Mouse (Mus musculus) G1E (cell line): ENCODE measurements around the gene Rarres1. TPM values are rescaled to one million over a fixed set of nuclear protein-coding genes. Genes with fewer than 3 reads are reported as not detected.
A peak's percentile ranks its signal among the peaks of the same experiment; 100 is the strongest.

Source experiments
- ATAC-seq: 2 replicates; pipeline ENCODE4 v1.8.0; 2016; ENCODE audit warnings: mild to moderate bottlenecking; ENCODE audit not compliant: insufficient number of reproducible peaks, poor library complexity, low FRiP score, severe bottlenecking; ENCODE audit errors: extremely low read depth
- DNase-seq: peaks from one replicate; pipeline ENCODE4 v3.0.0; 2012; ENCODE audit warnings: low spot score
- H3K27me3 ChIP-seq: 2 replicates; pipeline ENCODE4 v1.6.1; 2012; ENCODE audit warnings: mild to moderate bottlenecking, low read length, inconsistent platforms; ENCODE audit not compliant: insufficient read depth
- H3K36me3 ChIP-seq: replicated peaks from 2 replicates; pipeline ENCODE3; 2012; ENCODE audit warnings: mild to moderate bottlenecking, inconsistent platforms
- H3K4me1 ChIP-seq: 2 replicates; pipeline ENCODE4 v1.6.1; 2012; ENCODE audit warnings: low read depth, low read length, inconsistent platforms, mixed read lengths; ENCODE audit not compliant: insufficient read depth
- H3K4me3 ChIP-seq: 2 replicates; pipeline ENCODE4 v1.5.1; 2012; ENCODE audit warnings: low read depth, mild to moderate bottlenecking, inconsistent platforms, low read length, moderate library complexity, mixed read lengths
- H3K9me3 ChIP-seq: replicated peaks from 2 replicates; pipeline ENCODE4 v1.6.1; 2012; ENCODE audit warnings: inconsistent platforms
- CTCF ChIP-seq: IDR thresholded peaks from 2 replicates; pipeline ENCODE4 v1.5.1; 2012; ENCODE audit warnings: low read depth, low read length, inconsistent platforms, mixed read lengths
- GATA1 ChIP-seq: IDR thresholded peaks from 2 replicates; pipeline ENCODE4 v1.6.1; 2012; ENCODE audit warnings: borderline replicate concordance, low read length, inconsistent platforms, mixed read lengths
- GATA2 ChIP-seq: IDR thresholded peaks from 2 replicates; pipeline ENCODE4 v1.6.1; 2012; ENCODE audit warnings: low read depth, low read length, inconsistent platforms, borderline replicate concordance
- POLR2AphosphoS5 ChIP-seq: IDR thresholded peaks from 2 replicates; pipeline ENCODE4 v1.6.1; 2012; ENCODE audit warnings: low read depth, low read length, inconsistent platforms; ENCODE audit not compliant: insufficient replicate concordance
- TAL1 ChIP-seq: conservative IDR thresholded peaks from 2 replicates; pipeline ENCODE4 v1.6.1; 2012; ENCODE audit warnings: low read depth, low read length, inconsistent platforms, mixed read lengths
- polyA plus RNA-seq: library from polyadenylated mRNA; stranded (reverse); fragments of >175 nt; gene quantifications from 2 replicates; pipeline ENCODE4 v1.2.3, GENCODE M21; 2012
- total RNA-seq, 2 experiments: library from RNA; stranded (forward) in 1 of 2; stranded (reverse) in 1 of 2; fragments of 200-1000 nt in 1 of 2; fragments of >200 nt in 1 of 2; fragmentation: Nextera tagmentation in 1 of 2; gene quantifications; 2 replicates each; pipeline ENCODE4 v1.2.3; 2014 to 2017

Rarres1 gene
- total and polyA plus RNA-seq, 3 experiments = 0.38 TPM; not detected in 2

DNA sequence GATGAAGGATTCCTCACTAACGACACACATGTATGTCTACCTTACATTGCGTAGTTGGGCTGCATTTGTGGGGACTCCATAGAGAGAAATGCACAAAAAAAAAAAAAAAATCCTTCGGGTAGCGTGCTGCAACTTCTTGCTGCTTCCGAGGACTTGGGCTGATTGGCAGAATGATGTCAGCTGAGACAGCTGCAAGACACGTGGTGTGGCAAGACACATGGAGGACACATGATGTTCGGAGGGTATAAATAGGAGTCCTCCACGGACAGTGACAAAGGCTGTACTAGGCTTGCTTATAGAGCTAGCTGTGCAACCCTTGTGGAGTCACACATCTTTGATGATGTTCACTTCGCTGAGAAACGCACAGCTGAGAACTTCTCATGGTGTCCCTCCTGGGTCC is 32.9 kb downstream of the Rarres1 start:
- no peak for DNase-seq
- TF ChIP-seq CTCF = no peak
- no peak for TF ChIP-seq POLR2AphosphoS5
- TF ChIP-seq TAL1 = no peak
- no peak for TF ChIP-seq GATA2
- no peak for TF ChIP-seq GATA1
- Histone ChIP-seq H3K27me3 (no peaks in the 10 kb centered on the region; the same call in 1 of the 2 replicates), H3K4me1 (no peaks in the 10 kb centered on the region), H3K4me3 (no peak overlapping the region), H3K9me3 (no peaks in the 10 kb centered on the region), H3K36me3 (peaks cover 39% of the 10 kb centered on the region)
- no peak for ATAC-seq

DNA sequence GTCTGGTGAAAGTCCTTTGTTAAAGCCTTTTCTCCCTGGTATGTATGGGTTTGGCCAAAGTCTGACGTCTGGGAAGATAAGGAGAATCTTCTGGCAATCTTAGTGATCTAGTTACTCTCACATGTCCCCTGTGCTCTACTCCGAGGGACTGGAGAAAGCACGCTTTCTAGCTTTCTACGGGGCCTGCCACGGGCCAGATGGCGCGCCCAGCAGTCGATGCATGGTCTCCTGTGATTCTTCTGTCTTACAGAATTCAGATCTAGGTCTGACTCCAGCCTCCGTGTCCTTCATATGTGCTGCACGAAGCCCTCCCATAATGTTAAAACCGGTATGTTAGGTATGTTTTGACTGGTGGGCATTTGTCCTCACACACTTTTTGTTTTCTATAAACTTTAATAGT is 35.5 kb downstream of the Rarres1 start:
- H3K9me3 ChIP-seq = no peaks in the 10 kb centered on the region
- no peak for ATAC-seq
- H3K27me3 ChIP-seq = no peaks in the 10 kb centered on the region
- TF ChIP-seq POLR2AphosphoS5 = no peak
- no peak for TF ChIP-seq GATA2
- no peak for TF ChIP-seq CTCF
- no peak for TF ChIP-seq TAL1
- TF ChIP-seq GATA1 = no peak
- no peak overlapping the region for H3K4me3 ChIP-seq
- H3K4me1 ChIP-seq = no peaks in the 10 kb centered on the region
- DNase-seq = no peak
- H3K36me3 ChIP-seq = peaks cover 64% of the 10 kb centered on the region

DNA sequence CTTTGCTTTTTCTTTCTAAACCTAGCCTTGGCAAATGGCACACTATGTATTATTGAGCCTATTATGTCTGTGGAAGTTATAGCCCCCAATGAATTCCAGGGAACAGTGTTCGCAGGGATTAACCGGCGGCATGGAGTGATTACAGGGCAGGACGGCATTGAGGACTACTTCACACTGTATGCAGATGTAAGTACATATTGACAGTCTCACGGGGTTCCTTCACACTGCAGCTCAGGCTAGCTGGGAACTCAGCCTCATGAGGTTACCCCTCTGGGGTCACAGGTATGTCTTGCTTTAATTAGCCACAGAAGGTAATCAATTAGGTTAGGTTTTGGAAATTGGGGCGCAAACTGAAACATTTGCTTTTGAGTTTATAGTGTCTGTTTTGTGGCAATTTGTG is 41.9 kb downstream of the Rarres1 start:
- peaks cover 84% of the 10 kb centered on the region for H3K36me3 ChIP-seq
- H3K27me3 ChIP-seq = no peaks in the 10 kb centered on the region
- no peak for TF ChIP-seq CTCF
- TF ChIP-seq GATA2 = no peak
- TF ChIP-seq TAL1 = no peak
- TF ChIP-seq GATA1 = no peak
- no peak for TF ChIP-seq POLR2AphosphoS5
- peaks cover 4% of the 10 kb centered on the region; the same call in 1 of the 2 replicates for H3K4me1 ChIP-seq
- no peak overlapping the region for H3K4me3 ChIP-seq
- DNase-seq = no peak
- no peak for ATAC-seq
- H3K9me3 ChIP-seq = no peaks in the 10 kb centered on the region

DNA sequence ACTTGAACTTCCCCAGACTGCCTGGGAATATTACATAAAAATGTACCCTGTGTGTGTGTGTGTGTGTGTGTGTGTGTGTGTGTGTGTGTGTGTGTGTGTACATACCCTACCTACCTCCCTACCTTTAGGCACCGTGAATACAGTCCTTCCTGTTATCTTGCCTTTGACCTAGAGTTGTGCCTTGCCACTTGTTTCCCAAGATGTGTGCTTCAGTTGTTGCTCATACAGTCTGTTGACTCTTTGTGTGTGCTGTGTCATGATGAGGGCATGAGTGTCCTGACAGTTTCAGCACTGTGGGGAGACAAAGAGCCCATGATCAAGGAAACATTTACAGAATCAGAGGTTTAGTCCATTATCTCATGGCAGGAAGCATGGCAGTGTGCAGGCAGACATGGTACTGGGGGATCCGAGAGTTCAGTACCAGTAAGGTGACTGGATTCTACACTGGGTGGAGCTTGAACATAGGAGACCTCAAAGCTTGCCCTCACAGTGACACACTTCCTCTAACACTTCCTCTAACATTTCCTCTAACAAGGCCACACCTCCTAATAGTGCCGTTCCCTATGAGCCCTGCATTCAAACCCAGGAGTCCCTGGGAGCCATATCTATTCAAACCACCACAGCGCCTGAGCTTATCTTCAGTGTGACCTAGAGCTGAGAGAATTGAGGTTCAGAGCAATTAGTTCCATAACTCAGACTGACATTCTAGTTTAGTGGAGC is 43.8 kb downstream of the Rarres1 start:
- no peaks in the 10 kb centered on the region for H3K9me3 ChIP-seq
- DNase-seq (no peak), ATAC-seq (peak; percentile 22; the same call in 1 of the 2 replicates)
- TF ChIP-seq GATA1 (no peak), POLR2AphosphoS5 (no peak), CTCF (no peak), TAL1 (no peak), GATA2 (no peak)
- peaks cover 84% of the 10 kb centered on the region for H3K36me3 ChIP-seq
- H3K27me3 ChIP-seq = no peaks in the 10 kb centered on the region
- peaks cover 4% of the 10 kb centered on the region; the same call in 1 of the 2 replicates for H3K4me1 ChIP-seq
- H3K4me3 ChIP-seq = no peak overlapping the region

DNA sequence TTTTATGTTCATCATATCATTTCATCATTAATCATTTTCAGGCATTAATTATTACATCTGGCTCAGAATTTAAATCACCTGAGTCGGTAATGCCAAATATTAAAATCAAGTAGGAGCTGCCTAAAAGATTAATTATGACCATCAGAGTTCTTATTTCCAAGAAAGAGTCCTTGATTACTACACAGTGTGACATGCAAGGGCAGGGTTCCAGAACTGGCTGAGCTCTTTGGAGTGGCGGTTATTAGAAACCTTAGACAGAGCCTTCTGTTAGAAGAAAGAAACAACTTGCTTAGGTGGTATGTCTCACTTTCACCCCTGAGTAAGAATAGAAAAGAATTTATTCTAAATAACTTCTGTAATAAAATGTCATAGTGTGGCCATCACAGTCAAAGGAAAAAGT is 48.0 kb downstream of the Rarres1 start:
- H3K9me3 ChIP-seq = no peaks in the 10 kb centered on the region
- H3K27me3 ChIP-seq = no peaks in the 10 kb centered on the region
- peaks cover 22% of the 10 kb centered on the region for H3K4me1 ChIP-seq
- no peak overlapping the region for H3K4me3 ChIP-seq
- DNase-seq (no peak), ATAC-seq (no peak)
- TF ChIP-seq POLR2AphosphoS5 (no peak), CTCF (no peak), TAL1 (no peak), GATA2 (no peak), GATA1 (no peak)
- peaks cover 66% of the 10 kb centered on the region for H3K36me3 ChIP-seq

DNA sequence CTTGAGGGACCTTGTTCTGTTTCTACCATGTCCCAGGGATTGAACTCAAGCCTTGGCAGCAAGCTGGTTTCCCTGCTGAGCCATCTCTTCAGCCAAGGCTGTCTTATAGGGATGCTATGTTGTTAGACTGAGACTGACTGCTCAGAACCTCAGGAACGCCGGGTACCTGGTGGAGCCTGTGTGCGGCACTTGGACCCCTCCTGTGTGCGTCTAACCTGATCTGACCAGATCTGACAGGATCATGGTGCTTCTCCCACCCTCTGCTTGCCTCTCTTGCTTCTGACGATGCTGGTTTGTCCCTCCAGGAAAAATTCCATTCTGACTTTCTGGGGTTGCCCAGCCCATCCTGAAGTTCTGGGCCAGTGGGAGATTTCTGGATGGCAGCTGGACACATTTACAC is 48.7 kb downstream of the Rarres1 start:
- H3K9me3 ChIP-seq = no peaks in the 10 kb centered on the region
- no peak overlapping the region for H3K4me3 ChIP-seq
- ATAC-seq (no peak), DNase-seq (no peak)
- H3K27me3 ChIP-seq = no peaks in the 10 kb centered on the region
- no peak for TF ChIP-seq CTCF
- TF ChIP-seq GATA2 = no peak
- no peak for TF ChIP-seq POLR2AphosphoS5
- TF ChIP-seq TAL1 = no peak
- no peak for TF ChIP-seq GATA1
- peaks cover 20% of the 10 kb centered on the region for H3K4me1 ChIP-seq
- peaks cover 66% of the 10 kb centered on the region for H3K36me3 ChIP-seq
